Comparison of ENCODE assay signal across 15 mouse cellular contexts in the genomic region with DNA sequence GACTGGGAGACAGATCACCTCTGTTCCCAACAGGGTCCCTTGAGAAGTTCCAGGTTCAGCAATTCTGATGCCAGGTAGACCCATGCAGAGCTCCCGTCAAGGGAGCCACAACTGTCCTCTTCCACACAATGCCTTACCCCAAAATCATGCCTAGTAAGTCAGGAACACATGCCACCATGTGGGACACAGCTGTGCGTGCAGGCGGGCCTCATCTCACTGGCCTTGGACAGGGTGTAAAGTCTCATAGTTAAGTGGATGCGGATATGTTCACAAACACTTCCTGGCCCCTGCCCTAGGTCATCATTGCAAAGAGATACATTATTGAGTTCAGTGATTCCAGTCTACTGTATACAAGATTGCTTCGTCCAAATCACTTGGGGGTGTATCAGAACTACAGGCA.
DNase-seq lines count a peak whose midpoint lies in the region; ATAC-seq lines count a peak whose summit lies in the region.
"Had no signal": no experiment of that assay in that cellular context is flagged by ENCODE, and none has a peak within 500 bp of the region (broad histone marks: within the 10 kb centered on the region; RNA-seq: fewer than 3 reads in every experiment).

No protein-coding gene starts in this region.

- DNase-seq in hindbrain, embryonic 10.5 days (ENCODE audit: low spot score): no peak
- peak; percentile 37 for DNase-seq in lung, postnatal 10 days
- DNase-seq in lung, adult 18-20 months: no peak
- peak; percentile 22 to 41 for DNase-seq in lung, postnatal 4 days
- DNase-seq in kidney, postnatal 14 days: no peak
- DNase-seq in midbrain, embryonic 14.5 days: no peak
- DNase-seq: adrenal gland, postnatal 14 days; cerebellum, adult 11-12 months; cerebellum, adult 9-11 months; cerebellum, postnatal 36 days; gastrocnemius, adult 2 months had no signal

- no peak overlapping the region for H3K9ac ChIP-seq in hindbrain, embryonic 12.5 days
- no peak overlapping the region for H3K9ac ChIP-seq in midbrain, embryonic 14.5 days (replicated peaks; ENCODE audit: low read length)
- H3K9ac ChIP-seq: embryonic facial prominence, embryonic 13.5 days; forebrain, embryonic 13.5 days; heart, embryonic 12.5 days had no signal

- H3K36me3 ChIP-seq in hindbrain, embryonic 10.5 days: no peaks in the 10 kb centered on the region
- no peaks in the 10 kb centered on the region for H3K36me3 ChIP-seq in hindbrain, embryonic 12.5 days
- H3K36me3 ChIP-seq in midbrain, embryonic 14.5 days (ENCODE audit: control insufficient read depth, insufficient read depth, low read length): no peaks in the 10 kb centered on the region
- H3K36me3 ChIP-seq: embryonic facial prominence, embryonic 13.5 days; heart, embryonic 12.5 days had no signal

- H3K4me2 ChIP-seq in hindbrain, embryonic 12.5 days (replicated peaks): no peak overlapping the region
- no peak overlapping the region for H3K4me2 ChIP-seq in midbrain, embryonic 14.5 days (ENCODE audit: low read length)
- H3K4me2 ChIP-seq: embryonic facial prominence, embryonic 13.5 days; forebrain, embryonic 13.5 days; heart, embryonic 12.5 days had no signal

- no peak for ATAC-seq in hindbrain, embryonic 12.5 days (ENCODE audit: low FRiP score)
- no peak for ATAC-seq in midbrain, embryonic 14.5 days (ENCODE audit: low FRiP score, low TSS enrichment)
- ATAC-seq: forebrain, embryonic 13.5 days had no signal

- peak overlapping the region; percentile 40 for H3K27ac ChIP-seq in hindbrain, embryonic 10.5 days
- no peak overlapping the region for H3K27ac ChIP-seq in hindbrain, embryonic 12.5 days
- no peak overlapping the region for H3K27ac ChIP-seq in midbrain, embryonic 14.5 days (replicated peaks; ENCODE audit: low read depth, low read length)
- H3K27ac ChIP-seq: embryonic facial prominence, embryonic 13.5 days; forebrain, embryonic 13.5 days had no signal

- no peak overlapping the region for H3K4me3 ChIP-seq in hindbrain, embryonic 10.5 days
- no peak overlapping the region for H3K4me3 ChIP-seq in hindbrain, embryonic 12.5 days
- no peak overlapping the region for H3K4me3 ChIP-seq in midbrain, embryonic 14.5 days (replicated peaks; ENCODE audit: low read depth, low read length)
- H3K4me3 ChIP-seq: embryonic facial prominence, embryonic 13.5 days; forebrain, embryonic 13.5 days; gastrocnemius, adult 2 months; heart, embryonic 12.5 days had no signal

- WGBS in hindbrain, embryonic 10.5 days: 87% methylated on average over 5 of the region's 5 CpGs
- 90% methylated on average over 5 of the region's 5 CpGs for WGBS in hindbrain, embryonic 12.5 days
- 89% methylated on average over 5 of the region's 5 CpGs for WGBS in midbrain, embryonic 14.5 days

- no peaks in the 10 kb centered on the region for H3K9me3 ChIP-seq in hindbrain, embryonic 10.5 days
- no peaks in the 10 kb centered on the region for H3K9me3 ChIP-seq in hindbrain, embryonic 12.5 days (replicated peaks)
- H3K9me3 ChIP-seq in midbrain, embryonic 14.5 days (ENCODE audit: control insufficient read depth, low read length): no peaks in the 10 kb centered on the region
- H3K9me3 ChIP-seq: embryonic facial prominence, embryonic 13.5 days; forebrain, embryonic 13.5 days; heart, embryonic 12.5 days had no signal

- H3K27me3 ChIP-seq in hindbrain, embryonic 10.5 days (ENCODE audit: insufficient read depth, poor library complexity, severe bottlenecking): no peaks in the 10 kb centered on the region
- no peaks in the 10 kb centered on the region for H3K27me3 ChIP-seq in hindbrain, embryonic 12.5 days
- H3K27me3 ChIP-seq in midbrain, embryonic 14.5 days (ENCODE audit: control insufficient read depth, insufficient read depth, low read length): no peaks in the 10 kb centered on the region
- H3K27me3 ChIP-seq: embryonic facial prominence, embryonic 13.5 days; forebrain, embryonic 13.5 days; heart, embryonic 12.5 days had no signal

- H3K4me1 ChIP-seq in hindbrain, embryonic 10.5 days (replicated peaks): peaks cover 39% of the 10 kb centered on the region
- H3K4me1 ChIP-seq in hindbrain, embryonic 12.5 days: peaks cover 12% of the 10 kb centered on the region
- 0 out of 2 replicates have a peak, but pooled peaks cover 3% of the 10 kb centered on the region for H3K4me1 ChIP-seq in midbrain, embryonic 14.5 days (ENCODE audit: control insufficient read depth, insufficient read depth, low read length)

Comparison
In these comparisons a context has a peak if more than half of its experiments do, and no peak if none do; other contexts are left out.
1. DNase-seq: peak in lung, postnatal 10 days (single experiment) and lung, postnatal 4 days (2 of 2); none in hindbrain, embryonic 10.5 days (single experiment), lung, adult 18-20 months (0 of 2), kidney, postnatal 14 days (single experiment) and midbrain, embryonic 14.5 days (single experiment).